Mouse (Mus musculus) intestine, postnatal 0 days (tissue): ENCODE data around the gene Zfc3h1. TPM values are rescaled to one million over a fixed set of nuclear protein-coding genes. Genes with fewer than 3 reads are reported as not detected.

ENCODE experiments used
- ATAC-seq: fragments of 200-750 bp; cut with Nextera tagmentation; 2 replicates; pipeline ENCODE4 v1.8.0; 2017; ENCODE audit warnings: mild to moderate bottlenecking, moderate TSS enrichment, moderate library complexity
- H3K27ac ChIP-seq: fragments of 300-500 bp; sonication (generic); 2 replicates; pipeline ENCODE4 v1.5.1; 2014; ENCODE audit warnings: mild to moderate bottlenecking, low read depth, low read length, moderate library complexity
- H3K27me3 ChIP-seq: fragments of 300-500 bp; sonication (generic); replicated peaks from 2 replicates; pipeline ENCODE4 v1.6.1; 2014; ENCODE audit warnings: low read length, mixed read lengths; ENCODE audit not compliant: control insufficient read depth, insufficient read depth
- H3K36me3 ChIP-seq: fragments of 300-500 bp; sonication (generic); 2 replicates; pipeline ENCODE4 v1.6.1; 2014; ENCODE audit warnings: mild to moderate bottlenecking, moderate library complexity; ENCODE audit not compliant: control insufficient read depth, insufficient read depth
- H3K4me1 ChIP-seq: fragments of 300-500 bp; sonication (generic); replicated peaks from 2 replicates; pipeline ENCODE4 v1.6.1; 2014; ENCODE audit warnings: antibody characterized with exemption, low read length, mixed read lengths; ENCODE audit not compliant: control insufficient read depth, insufficient read depth
- H3K4me2 ChIP-seq: fragments of 300-500 bp; sonication (generic); replicated peaks from 2 replicates; pipeline ENCODE4 v1.6.1; 2014; ENCODE audit warnings: low read depth, mild to moderate bottlenecking, moderate library complexity
- H3K4me3 ChIP-seq: fragments of 300-500 bp; sonication (generic); 2 replicates; pipeline ENCODE4 v1.5.1; 2014; ENCODE audit warnings: low read depth, low read length
- H3K9ac ChIP-seq: fragments of 300-500 bp; sonication (generic); 2 replicates; pipeline ENCODE4 v1.6.1; 2014; ENCODE audit warnings: mild to moderate bottlenecking, low read depth, low read length
- H3K9me3 ChIP-seq: fragments of 300-500 bp; sonication (generic); 2 replicates; pipeline ENCODE4 v1.6.1; 2016; ENCODE audit warnings: mixed run types; ENCODE audit not compliant: control insufficient read depth
- CTCF ChIP-seq: sonication (generic); IDR thresholded peaks from 2 replicates; pipeline ENCODE4 v1.5.1; 2016; ENCODE audit warnings: low read depth, mild to moderate bottlenecking, control low read depth, antibody characterized with exemption, moderate library complexity
- whole genome bisulfite sequencing: fragments of 180-500 bp; shearing (Covaris S2); extraction: QIAGEN DNeasy Blood & Tissue Kit; methylation state at CpG from one replicate; pipeline ENCODE4 v1.1.7; 2014; 5-methylcytosine and 5-hydroxymethylcytosine counted together
- polyA plus RNA-seq: library from polyadenylated mRNA; unstranded; fragments of >200 nt; fragmentation: Nextera tagmentation; extraction: Ambion mirVana; gene quantifications from 2 replicates; pipeline ENCODE4 v1.2.1, GENCODE M21; 2015

The Zfc3h1 gene
- polyA plus RNA-seq, 1 experiment from 2014 or later = 11.5 TPM

- H3K36me3 ChIP-seq = peaks cover 25% of the 10 kb centered on the region
- WGBS = 94% methylated on average over 1 of the region's 1 CpGs
These were observed 7.1 kb downstream of the Zfc3h1 start for GRCm38 (mm10) chr10:115391896-115392295.

GRCm38 (mm10) chr10:115406393-115406792 lies 21.6 kb downstream of the Zfc3h1 start:
- Histone ChIP-seq H3K4me2 (no peak overlapping the region), H3K9ac (no peak overlapping the region), H3K4me3 (no peak overlapping the region), H3K4me1 (no peaks in the 10 kb centered on the region), H3K27ac (no peak overlapping the region), H3K36me3 (peaks cover 68% of the 10 kb centered on the region), H3K27me3 (no peaks in the 10 kb centered on the region), H3K9me3 (no peaks in the 10 kb centered on the region)
- peak; percentile 84 for TF ChIP-seq CTCF
- 62% methylated on average over 6 of the region's 6 CpGs for WGBS
- ATAC-seq = no peak

More at GRCm38 (mm10) chr10:115391896-115392295, 7.1 kb downstream of the Zfc3h1 start:
- H3K4me2 ChIP-seq = no peak overlapping the region
- H3K4me3 ChIP-seq = no peak overlapping the region
- H3K4me1 ChIP-seq = peaks cover 3% of the 10 kb centered on the region; the same call in 1 of the 2 replicates
- no peak for ATAC-seq
- H3K27me3 ChIP-seq = no peaks in the 10 kb centered on the region
- TF ChIP-seq CTCF = no peak
- H3K9ac ChIP-seq = no peak overlapping the region
- no peak overlapping the region for H3K27ac ChIP-seq
- no peaks in the 10 kb centered on the region for H3K9me3 ChIP-seq

GRCm38 (mm10) chr10:115413496-115413895 lies 28.7 kb downstream of the Zfc3h1 start:
- Histone ChIP-seq H3K9me3 (no peaks in the 10 kb centered on the region), H3K36me3 (peaks cover 79% of the 10 kb centered on the region), H3K27ac (no peak overlapping the region), H3K4me3 (no peak overlapping the region), H3K9ac (no peak overlapping the region), H3K4me1 (no peaks in the 10 kb centered on the region), H3K4me2 (no peak overlapping the region), H3K27me3 (no peaks in the 10 kb centered on the region)
- ATAC-seq = no peak
- WGBS = 97% methylated on average over 2 of the region's 2 CpGs
- no peak for TF ChIP-seq CTCF

GRCm38 (mm10) chr10:115414056-115414455 lies 29.3 kb downstream of the Zfc3h1 start:
- Histone ChIP-seq H3K9ac (no peak overlapping the region), H3K9me3 (no peaks in the 10 kb centered on the region)
- 83% methylated on average over 3 of the region's 3 CpGs for WGBS

DNA sequence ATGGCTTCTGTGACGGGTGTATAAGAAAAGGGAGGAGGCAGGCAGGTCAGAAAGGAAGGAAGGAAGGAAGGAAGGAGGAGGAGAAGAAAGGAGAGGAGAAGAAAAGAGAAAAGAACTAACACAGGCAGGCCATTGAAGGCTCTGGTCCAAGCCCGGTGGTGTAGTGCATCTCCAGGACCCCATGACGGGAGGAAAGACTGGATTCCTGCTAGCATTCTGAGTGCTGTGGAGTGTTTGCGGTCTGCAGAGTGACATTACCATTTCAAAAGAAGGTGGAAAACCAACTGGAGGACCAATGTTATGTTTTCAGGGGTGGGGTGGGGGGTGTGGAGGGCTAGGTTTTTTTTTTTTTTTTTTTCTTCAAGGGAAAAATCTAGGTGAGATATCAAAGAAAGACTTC lies 37.2 kb downstream of the Zfc3h1 start:
- ATAC-seq = no peak
- H3K27ac ChIP-seq = no peak overlapping the region
- H3K9ac ChIP-seq = no peak overlapping the region
- H3K9me3 ChIP-seq = no peaks in the 10 kb centered on the region
- WGBS = 93% methylated on average over 4 of the region's 4 CpGs
- H3K4me3 ChIP-seq = no peak overlapping the region
- H3K27me3 ChIP-seq = no peaks in the 10 kb centered on the region
- H3K4me2 ChIP-seq = no peak overlapping the region
- H3K4me1 ChIP-seq = no peaks in the 10 kb centered on the region
- H3K36me3 ChIP-seq = peaks cover 63% of the 10 kb centered on the region
- no peak for TF ChIP-seq CTCF

More at GRCm38 (mm10) chr10:115414056-115414455, 29.3 kb downstream of the Zfc3h1 start:
- H3K4me2 ChIP-seq = no peak overlapping the region
- TF ChIP-seq CTCF = no peak
- H3K36me3 ChIP-seq = peaks cover 77% of the 10 kb centered on the region
- no peak overlapping the region for H3K4me3 ChIP-seq
- H3K27me3 ChIP-seq = no peaks in the 10 kb centered on the region
- H3K4me1 ChIP-seq = no peaks in the 10 kb centered on the region
- H3K27ac ChIP-seq = no peak overlapping the region
- no peak for ATAC-seq

- ATAC-seq = no peak
- no peak for TF ChIP-seq CTCF
- Histone ChIP-seq H3K4me1 (no peaks in the 10 kb centered on the region), H3K27ac (no peak overlapping the region), H3K9ac (no peak overlapping the region), H3K36me3 (peaks cover 73% of the 10 kb centered on the region), H3K4me3 (no peak overlapping the region), H3K4me2 (no peak overlapping the region), H3K9me3 (no peaks in the 10 kb centered on the region), H3K27me3 (no peaks in the 10 kb centered on the region)
- 84% methylated on average over 2 of the region's 2 CpGs for WGBS
These were observed 40.6 kb downstream of the Zfc3h1 start for GRCm38 (mm10) chr10:115425351-115425750.

DNA sequence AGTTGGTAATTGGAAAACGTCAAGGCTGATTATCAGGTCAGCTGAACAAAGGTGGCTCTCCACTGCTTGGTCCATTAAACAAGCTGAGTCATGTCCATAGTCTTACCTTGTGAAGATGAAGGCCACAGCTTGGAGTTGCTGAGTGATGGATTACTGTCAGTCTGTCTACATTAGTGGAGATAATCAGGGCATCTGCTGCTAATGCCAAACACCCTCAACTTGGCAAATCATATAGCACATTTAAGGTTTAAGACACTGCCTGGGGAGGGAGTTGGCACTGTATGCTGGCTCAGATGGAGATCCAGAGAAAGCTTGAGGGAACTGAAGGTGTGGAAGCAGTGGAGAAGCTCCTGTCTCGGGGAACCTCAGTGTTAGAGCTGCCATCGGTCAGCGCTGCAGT lies 52.5 kb downstream of the Zfc3h1 start:
- no peak for ATAC-seq

More for the DNA sequence above, 52.5 kb downstream of the Zfc3h1 start:
- H3K4me1 ChIP-seq = no peaks in the 10 kb centered on the region
- no peak overlapping the region for H3K4me2 ChIP-seq
- H3K27me3 ChIP-seq = no peaks in the 10 kb centered on the region
- no peaks in the 10 kb centered on the region for H3K9me3 ChIP-seq
- no peak overlapping the region for H3K4me3 ChIP-seq
- peaks cover 15% of the 10 kb centered on the region for H3K36me3 ChIP-seq
- no peak for TF ChIP-seq CTCF
- no peak overlapping the region for H3K27ac ChIP-seq
- no peak overlapping the region for H3K9ac ChIP-seq
- 83% methylated on average over 4 of the region's 4 CpGs for WGBS
